Mouse (Mus musculus) cerebral cortex, adult 2 months (tissue): ENCODE measurements around the gene Zmynd11.

Experiments used
- WGBS: fragments of 180-500 bp; shearing (Covaris S2); methylation state at CpG from one replicate; pipeline ENCODE4 v1.1.7; 2018; 5-methylcytosine and 5-hydroxymethylcytosine counted together

Zmynd11 gene

GRCm38 (mm10) chr13:9712971-9713370 is 52.2 kb downstream of the Zmynd11 start:
- 78% methylated on average over 3 of the region's 3 CpGs for WGBS

- 93% methylated on average over 1 of the region's 1 CpGs for WGBS
These were observed 52.7 kb downstream of the Zmynd11 start for GRCm38 (mm10) chr13:9712409-9712808.

GRCm38 (mm10) chr13:9708433-9709240 is 56.5 kb downstream of the Zmynd11 start:
- 80% methylated on average over 7 of the region's 7 CpGs for WGBS

DNA sequence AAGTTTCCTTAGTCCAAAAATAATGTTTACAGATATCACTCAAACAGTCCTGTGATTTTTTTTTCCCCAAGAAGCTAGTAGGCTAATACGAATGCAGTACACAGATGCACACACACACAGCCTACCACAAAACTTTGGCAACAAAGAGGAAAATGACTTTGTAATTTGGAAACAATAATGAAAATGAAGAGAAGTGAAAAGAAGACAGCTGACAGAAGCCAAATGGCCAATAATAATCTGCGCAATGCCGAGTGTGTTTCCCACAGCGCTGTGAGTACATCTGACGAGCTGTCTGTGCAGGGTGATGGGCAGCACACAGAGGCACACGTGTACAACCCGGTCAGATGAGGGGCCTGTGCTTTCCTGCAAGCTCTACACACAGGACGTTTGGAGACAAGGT is 58.4 kb downstream of the Zmynd11 start:
- WGBS = 90% methylated on average over 8 of the region's 8 CpGs

DNA sequence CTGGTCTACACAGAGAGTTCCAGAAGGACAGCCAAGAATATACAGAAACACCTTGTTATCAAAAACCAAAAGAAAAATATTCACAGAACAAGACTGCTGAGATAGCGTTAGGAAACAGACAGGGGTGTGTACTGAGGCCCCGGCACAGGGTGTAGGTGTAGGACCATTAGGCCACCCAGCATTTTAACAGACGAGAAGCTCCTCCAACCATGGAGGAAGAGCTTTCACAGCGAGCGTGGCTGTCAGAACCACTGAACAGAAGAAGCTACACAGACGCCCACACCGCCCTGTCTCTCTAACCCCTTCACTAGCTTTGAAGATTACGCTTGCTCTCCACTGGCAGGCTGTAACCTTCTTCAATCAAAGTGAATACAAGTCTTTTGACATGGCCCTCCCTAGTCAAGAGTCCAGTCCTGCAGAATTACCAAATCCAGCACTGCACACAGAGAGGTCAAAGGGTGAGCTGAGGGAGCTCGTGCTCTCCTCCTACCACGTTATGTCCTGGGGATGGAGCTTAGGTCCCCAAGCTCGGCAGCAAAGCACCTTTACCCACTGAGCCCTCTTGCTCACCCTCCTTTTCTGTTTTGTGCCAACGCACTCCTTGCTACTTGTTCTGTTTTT is 62.4 kb downstream of the Zmynd11 start:
- 68% methylated on average over 12 of the region's 12 CpGs for WGBS

GRCm38 (mm10) chr13:9697340-9697739 is 67.8 kb downstream of the Zmynd11 start:
- 98% methylated on average over 4 of the region's 4 CpGs for WGBS

DNA sequence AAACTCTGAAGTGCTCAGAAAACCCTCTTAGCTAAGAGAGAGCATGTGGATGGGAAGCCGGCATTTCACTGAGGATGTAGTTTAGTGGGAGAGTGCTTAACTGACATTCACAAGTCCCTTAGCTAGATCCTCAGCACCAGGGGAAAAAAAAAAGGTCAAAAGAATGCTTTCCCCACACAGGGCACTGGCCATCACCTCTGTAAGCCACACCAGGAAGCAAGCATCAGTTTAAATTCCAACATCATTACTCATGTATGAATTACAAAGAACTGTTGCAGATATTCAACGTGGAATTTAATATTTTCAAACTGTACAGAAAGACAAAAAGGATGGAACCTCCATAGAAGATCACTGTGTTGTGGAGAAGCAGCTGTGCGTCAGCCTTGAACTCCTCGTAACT is 69.7 kb downstream of the Zmynd11 start:
- WGBS = 89% methylated on average over 4 of the region's 4 CpGs

GRCm38 (mm10) chr13:9694651-9695050 is 70.5 kb downstream of the Zmynd11 start:
- 90% methylated on average over 6 of the region's 6 CpGs for WGBS

GRCm38 (mm10) chr13:9692876-9693275 is 72.3 kb downstream of the Zmynd11 start:
- WGBS = 84% methylated on average over 3 of the region's 3 CpGs

- WGBS = 82% methylated on average over 16 of the region's 16 CpGs
These were observed 75.8 kb downstream of the Zmynd11 start for GRCm38 (mm10) chr13:9689366-9689765.

DNA sequence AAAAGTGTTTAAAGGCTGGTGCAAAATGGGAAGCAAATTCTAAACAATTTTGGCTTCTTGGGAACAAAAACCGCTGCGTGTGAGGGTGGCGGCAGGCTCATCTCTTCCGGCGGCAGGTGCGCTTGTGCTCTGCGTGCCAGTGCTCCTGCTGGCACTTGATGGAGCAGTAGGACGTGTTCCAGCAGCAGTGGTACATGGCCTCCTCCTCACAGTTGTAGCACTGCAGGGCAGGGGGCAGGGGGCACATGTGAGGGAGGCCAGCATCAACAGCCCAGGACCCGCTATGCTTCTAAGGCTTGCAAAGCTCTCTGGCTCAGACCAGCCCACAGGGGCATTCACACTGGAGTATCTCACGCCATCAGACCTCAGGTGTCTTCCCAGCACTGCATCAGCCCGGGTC is 78.4 kb downstream of the Zmynd11 start:
- WGBS = 63% methylated on average over 11 of the region's 11 CpGs

GRCm38 (mm10) chr13:9686261-9686660 is 78.9 kb downstream of the Zmynd11 start:
- 87% methylated on average over 7 of the region's 7 CpGs for WGBS

- 65% methylated on average over 11 of the region's 11 CpGs for WGBS
These were observed 80.8 kb downstream of the Zmynd11 start for GRCm38 (mm10) chr13:9684153-9684923.

GRCm38 (mm10) chr13:9683280-9683679 is 81.8 kb downstream of the Zmynd11 start:
- WGBS = 74% methylated on average over 4 of the region's 4 CpGs

DNA sequence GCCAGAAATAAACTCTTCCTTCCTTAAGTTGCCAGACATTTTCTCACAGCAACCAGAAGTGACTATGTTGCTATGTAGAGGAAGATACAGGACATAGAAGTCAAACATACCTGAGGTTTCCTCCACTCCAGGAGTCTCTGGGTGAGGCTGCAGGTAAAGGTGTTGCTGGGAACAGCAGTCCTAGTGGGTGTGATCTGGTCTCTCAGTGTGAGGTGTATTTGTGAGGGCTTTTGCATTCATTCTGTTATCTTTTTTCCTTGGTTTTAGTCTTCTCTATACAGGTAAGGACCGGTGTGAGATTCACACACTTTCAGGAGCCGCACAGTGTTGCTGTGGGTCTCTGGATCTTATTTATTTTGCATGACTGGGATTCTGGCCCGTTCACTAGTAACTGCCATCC is 83.6 kb downstream of the Zmynd11 start:
- 95% methylated on average over 3 of the region's 3 CpGs for WGBS

GRCm38 (mm10) chr13:9674126-9674525 is 91.0 kb downstream of the Zmynd11 start:
- 96% methylated on average over 1 of the region's 1 CpGs for WGBS

GRCm38 (mm10) chr13:9669246-9669645 is 95.9 kb downstream of the Zmynd11 start:
- 89% methylated on average over 5 of the region's 5 CpGs for WGBS

DNA sequence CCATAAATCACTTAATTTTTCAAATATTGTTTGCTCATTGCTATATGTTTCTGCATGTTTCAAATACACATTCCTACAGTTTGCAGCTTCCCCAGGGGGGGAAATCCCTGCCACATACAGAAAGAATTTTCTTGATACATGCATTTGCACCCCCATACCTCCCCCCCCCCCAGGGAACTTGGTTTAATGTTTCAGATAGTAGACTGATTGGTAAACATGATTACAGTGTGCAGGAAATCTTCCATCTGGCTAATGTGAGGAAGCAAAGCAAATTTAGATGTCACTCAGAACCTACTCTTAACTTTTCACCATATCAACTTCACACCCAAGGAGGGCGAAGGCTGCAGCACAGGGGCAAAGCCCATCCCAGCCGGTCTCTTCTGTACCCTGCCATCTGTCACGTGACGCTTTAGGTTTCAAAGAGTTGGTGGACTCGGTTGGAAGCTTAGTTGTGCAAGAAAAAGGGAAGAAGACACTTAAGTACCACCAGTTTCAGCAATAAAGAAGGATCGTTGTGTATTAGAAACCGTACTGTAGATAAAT is 97.1 kb downstream of the Zmynd11 start:
- WGBS = 77% methylated on average over 7 of the region's 7 CpGs

DNA sequence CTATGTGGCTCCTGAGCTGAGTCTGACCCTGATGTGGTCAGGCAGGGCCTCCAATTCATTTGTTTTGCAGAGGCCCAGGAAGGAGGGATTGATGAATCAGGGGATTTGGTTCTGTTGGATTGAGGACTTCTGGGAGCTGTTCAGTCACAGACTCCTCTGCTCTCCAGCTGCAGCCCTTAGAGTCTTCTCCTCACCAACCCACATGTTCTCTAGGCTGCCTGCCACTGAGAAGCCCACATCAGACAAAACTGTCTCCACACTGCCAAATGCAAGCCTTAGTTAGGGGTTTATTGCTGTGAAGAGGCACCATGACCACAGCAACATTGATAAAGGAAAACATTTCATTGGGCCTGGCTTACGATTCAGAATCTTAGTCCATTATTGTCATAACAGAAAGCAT is 101.5 kb downstream of the Zmynd11 start:
- 73% methylated on average over 1 of the region's 1 CpGs for WGBS

- 77% methylated on average over 1 of the region's 1 CpGs for WGBS
These were observed 104.4 kb downstream of the Zmynd11 start for GRCm38 (mm10) chr13:9660711-9661110.

GRCm38 (mm10) chr13:9656613-9657012 is 108.5 kb downstream of the Zmynd11 start:
- 91% methylated on average over 6 of the region's 6 CpGs for WGBS

DNA sequence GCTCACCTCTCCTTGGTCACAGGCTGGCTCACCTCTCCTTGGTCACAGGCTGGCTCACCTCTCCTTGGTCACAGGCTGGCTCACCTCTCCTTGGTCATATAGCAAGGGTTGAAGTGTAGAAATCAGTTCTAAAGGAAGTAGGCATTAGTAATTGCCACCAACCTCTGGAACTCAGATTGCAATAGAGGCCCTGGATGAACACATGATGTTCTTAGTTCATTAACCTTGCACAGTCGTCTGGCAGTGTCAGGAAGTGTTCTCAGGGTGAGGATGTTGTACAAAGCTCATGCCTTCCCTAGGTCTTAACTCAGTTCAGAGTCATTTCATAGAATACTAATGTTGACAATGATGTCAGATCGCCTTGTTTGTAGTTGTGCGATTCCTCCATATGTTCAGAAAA is 112.1 kb downstream of the Zmynd11 start:
- 82% methylated on average over 3 of the region's 3 CpGs for WGBS
